Mouse (Mus musculus) intestine, postnatal 0 days (tissue): ENCODE results near the gene Rrp1b. TPM values are rescaled to one million over a fixed set of nuclear protein-coding genes. Genes with fewer than 3 reads are reported as not detected.

Source experiments
- ATAC-seq: fragments of 200-750 bp; cut with Nextera tagmentation; 2 replicates; pipeline ENCODE4 v1.8.0; 2017; ENCODE audit warnings: mild to moderate bottlenecking, moderate TSS enrichment, moderate library complexity
- H3K27ac ChIP-seq: fragments of 300-500 bp; sonication (generic); 2 replicates; pipeline ENCODE4 v1.5.1; 2014; ENCODE audit warnings: mild to moderate bottlenecking, low read depth, low read length, moderate library complexity
- H3K27me3 ChIP-seq: fragments of 300-500 bp; sonication (generic); replicated peaks from 2 replicates; pipeline ENCODE4 v1.6.1; 2014; ENCODE audit warnings: low read length, mixed read lengths; ENCODE audit not compliant: control insufficient read depth, insufficient read depth
- H3K36me3 ChIP-seq: fragments of 300-500 bp; sonication (generic); 2 replicates; pipeline ENCODE4 v1.6.1; 2014; ENCODE audit warnings: mild to moderate bottlenecking, moderate library complexity; ENCODE audit not compliant: control insufficient read depth, insufficient read depth
- H3K4me1 ChIP-seq: fragments of 300-500 bp; sonication (generic); replicated peaks from 2 replicates; pipeline ENCODE4 v1.6.1; 2014; ENCODE audit warnings: antibody characterized with exemption, low read length, mixed read lengths; ENCODE audit not compliant: control insufficient read depth, insufficient read depth
- H3K4me2 ChIP-seq: fragments of 300-500 bp; sonication (generic); replicated peaks from 2 replicates; pipeline ENCODE4 v1.6.1; 2014; ENCODE audit warnings: low read depth, mild to moderate bottlenecking, moderate library complexity
- H3K4me3 ChIP-seq: fragments of 300-500 bp; sonication (generic); 2 replicates; pipeline ENCODE4 v1.5.1; 2014; ENCODE audit warnings: low read depth, low read length
- H3K9ac ChIP-seq: fragments of 300-500 bp; sonication (generic); 2 replicates; pipeline ENCODE4 v1.6.1; 2014; ENCODE audit warnings: mild to moderate bottlenecking, low read depth, low read length
- H3K9me3 ChIP-seq: fragments of 300-500 bp; sonication (generic); 2 replicates; pipeline ENCODE4 v1.6.1; 2016; ENCODE audit warnings: mixed run types; ENCODE audit not compliant: control insufficient read depth
- CTCF ChIP-seq: sonication (generic); IDR thresholded peaks from 2 replicates; pipeline ENCODE4 v1.5.1; 2016; ENCODE audit warnings: low read depth, mild to moderate bottlenecking, control low read depth, antibody characterized with exemption, moderate library complexity
- WGBS: fragments of 180-500 bp; shearing (Covaris S2); extraction: QIAGEN DNeasy Blood & Tissue Kit; methylation state at CpG from one replicate; pipeline ENCODE4 v1.1.7; 2014; 5-methylcytosine and 5-hydroxymethylcytosine counted together
- polyA plus RNA-seq: library from polyadenylated mRNA; unstranded; fragments of >200 nt; fragmentation: Nextera tagmentation; extraction: Ambion mirVana; gene quantifications from 2 replicates; pipeline ENCODE4 v1.2.1, GENCODE M21; 2015

The Rrp1b gene
- polyA plus RNA-seq, 1 experiment from 2014 or later = 11.6 TPM

- peak; percentile 32 for TF ChIP-seq CTCF
- Histone ChIP-seq H3K27me3 (no peaks in the 10 kb centered on the region), H3K4me3 (no peak overlapping the region), H3K4me2 (no peak overlapping the region), H3K9me3 (no peaks in the 10 kb centered on the region), H3K4me1 (no peaks in the 10 kb centered on the region), H3K27ac (no peak overlapping the region), H3K36me3 (no peaks in the 10 kb centered on the region), H3K9ac (no peak overlapping the region)
- peak; percentile 44; the same call in 1 of the 2 replicates for ATAC-seq
- 55% methylated on average over 9 of the region's 9 CpGs for WGBS
These were observed 31.6 kb downstream of the Rrp1b start for GRCm38 (mm10) chr17:32067541-32067940.

GRCm38 (mm10) chr17:32068381-32068780 is 32.5 kb downstream of the Rrp1b start:
- Histone ChIP-seq H3K4me1 (no peaks in the 10 kb centered on the region), H3K4me2 (no peak overlapping the region), H3K27me3 (no peaks in the 10 kb centered on the region), H3K9me3 (no peaks in the 10 kb centered on the region), H3K27ac (no peak overlapping the region), H3K4me3 (no peak overlapping the region), H3K36me3 (no peaks in the 10 kb centered on the region), H3K9ac (no peak overlapping the region)
- ATAC-seq = no peak
- no peak for TF ChIP-seq CTCF
- 83% methylated on average over 11 of the region's 11 CpGs for WGBS

GRCm38 (mm10) chr17:32068810-32069209 is 32.9 kb downstream of the Rrp1b start:
- Histone ChIP-seq H3K4me2 (no peak overlapping the region), H3K27ac (no peak overlapping the region), H3K9me3 (no peaks in the 10 kb centered on the region), H3K27me3 (no peaks in the 10 kb centered on the region), H3K4me3 (no peak overlapping the region), H3K9ac (no peak overlapping the region), H3K36me3 (no peaks in the 10 kb centered on the region), H3K4me1 (no peaks in the 10 kb centered on the region)
- TF ChIP-seq CTCF = no peak
- ATAC-seq = no peak
- 83% methylated on average over 2 of the region's 2 CpGs for WGBS

- WGBS = 6% methylated on average over 2 of the region's 2 CpGs
- Histone ChIP-seq H3K9ac (no peak overlapping the region), H3K4me1 (no peaks in the 10 kb centered on the region), H3K27ac (no peak overlapping the region), H3K9me3 (no peaks in the 10 kb centered on the region), H3K27me3 (no peaks in the 10 kb centered on the region), H3K36me3 (no peaks in the 10 kb centered on the region), H3K4me2 (no peak overlapping the region), H3K4me3 (no peak overlapping the region)
- ATAC-seq = 0 out of 2 replicates have a peak, but pooled peaks have one; percentile 40
- TF ChIP-seq CTCF = peak; percentile 98
These were observed 37.5 kb downstream of the Rrp1b start for GRCm38 (mm10) chr17:32073359-32073758.

GRCm38 (mm10) chr17:32074658-32075057 is 38.8 kb downstream of the Rrp1b start:
- H3K4me3 ChIP-seq = no peak overlapping the region
- H3K9me3 ChIP-seq = no peaks in the 10 kb centered on the region
- no peaks in the 10 kb centered on the region for H3K36me3 ChIP-seq
- H3K4me1 ChIP-seq = no peaks in the 10 kb centered on the region
- H3K9ac ChIP-seq = no peak overlapping the region
- 45% methylated on average over 4 of the region's 4 CpGs for WGBS
- H3K27ac ChIP-seq = no peak overlapping the region
- no peak overlapping the region for H3K4me2 ChIP-seq
- ATAC-seq = no peak
- no peak for TF ChIP-seq CTCF
- H3K27me3 ChIP-seq = no peaks in the 10 kb centered on the region

- TF ChIP-seq CTCF = peak; percentile 92
These were observed 39.3 kb downstream of the Rrp1b start for GRCm38 (mm10) chr17:32075164-32075563.

GRCm38 (mm10) chr17:32083351-32083750 is 47.5 kb downstream of the Rrp1b start:
- no peak for ATAC-seq
- no peak for TF ChIP-seq CTCF
- Histone ChIP-seq H3K9me3 (no peaks in the 10 kb centered on the region), H3K4me3 (no peak overlapping the region), H3K4me1 (no peaks in the 10 kb centered on the region), H3K27ac (no peak overlapping the region), H3K27me3 (no peaks in the 10 kb centered on the region), H3K4me2 (no peak overlapping the region), H3K36me3 (no peaks in the 10 kb centered on the region), H3K9ac (no peak overlapping the region)
- WGBS = 98% methylated on average over 2 of the region's 2 CpGs

More at GRCm38 (mm10) chr17:32075164-32075563, 39.3 kb downstream of the Rrp1b start:
- WGBS = 7% methylated on average over 2 of the region's 2 CpGs
- no peak overlapping the region for H3K4me3 ChIP-seq
- no peak overlapping the region for H3K27ac ChIP-seq
- no peak overlapping the region for H3K9ac ChIP-seq
- no peaks in the 10 kb centered on the region for H3K9me3 ChIP-seq
- no peaks in the 10 kb centered on the region for H3K36me3 ChIP-seq
- ATAC-seq = 0 out of 2 replicates have a peak, but pooled peaks have one; percentile 22
- H3K4me2 ChIP-seq = no peak overlapping the region
- H3K4me1 ChIP-seq = no peaks in the 10 kb centered on the region
- no peaks in the 10 kb centered on the region for H3K27me3 ChIP-seq
